Mouse (Mus musculus) hindbrain, embryonic 16.5 days (tissue): ENCODE data around the gene Rora. TPM values are rescaled to one million over a fixed set of nuclear protein-coding genes. Genes with fewer than 3 reads are reported as not detected.

ENCODE experiments used
- ATAC-seq: fragments of 200-750 bp; cut with Nextera tagmentation; 2 replicates; pipeline ENCODE4 v1.8.0; 2017; ENCODE audit warnings: moderate TSS enrichment, moderate library complexity
- H3K27ac ChIP-seq: fragments of 300-500 bp; sonication (generic); 2 replicates; pipeline ENCODE4 v1.5.1; 2014; ENCODE audit warnings: low read depth, mild to moderate bottlenecking, control low read depth, low read length, moderate library complexity
- H3K27me3 ChIP-seq: fragments of 300-500 bp; sonication (generic); replicated peaks from 2 replicates; pipeline ENCODE4 v1.6.1; 2014; ENCODE audit warnings: low read length; ENCODE audit not compliant: control insufficient read depth, insufficient read depth
- H3K36me3 ChIP-seq: fragments of 300-500 bp; sonication (generic); 2 replicates; pipeline ENCODE4 v1.6.1; 2014; ENCODE audit warnings: mild to moderate bottlenecking, low read length, moderate library complexity, mixed read lengths; ENCODE audit not compliant: control insufficient read depth, insufficient read depth
- H3K4me1 ChIP-seq: fragments of 300-500 bp; sonication (generic); 2 replicates; pipeline ENCODE4 v1.6.1; 2014; ENCODE audit warnings: low read depth, low read length; ENCODE audit not compliant: control insufficient read depth, insufficient read depth
- H3K4me2 ChIP-seq: fragments of 300-500 bp; sonication (generic); 2 replicates; pipeline ENCODE4 v1.6.1; 2014; ENCODE audit warnings: mild to moderate bottlenecking, low read length, control low read depth, moderate library complexity
- H3K4me3 ChIP-seq: fragments of 300-500 bp; sonication (generic); 2 replicates; pipeline ENCODE4 v1.5.1; 2014; ENCODE audit warnings: mild to moderate bottlenecking, low read length, control low read depth, moderate library complexity
- H3K9ac ChIP-seq: fragments of 300-500 bp; sonication (generic); 2 replicates; pipeline ENCODE4 v1.6.1; 2014; ENCODE audit warnings: low read depth, mild to moderate bottlenecking, control low read depth, low read length, moderate library complexity
- H3K9me3 ChIP-seq: fragments of 300-500 bp; sonication (generic); 2 replicates; pipeline ENCODE4 v1.6.1; 2014; ENCODE audit warnings: mild to moderate bottlenecking, low read length, moderate library complexity; ENCODE audit not compliant: control insufficient read depth
- WGBS: fragments of 180-500 bp; shearing (Covaris S2); extraction: QIAGEN DNeasy Blood & Tissue Kit; methylation state at CpG from one replicate; pipeline ENCODE4 v1.1.7; 2014; 5-methylcytosine and 5-hydroxymethylcytosine counted together
- polyA plus RNA-seq: library from polyadenylated mRNA; unstranded; fragments of >200 nt; fragmentation: Nextera tagmentation; extraction: Ambion mirVana; gene quantifications from 2 replicates; pipeline ENCODE4 v1.2.1, GENCODE M21; 2015

Gene Rora
- polyA plus RNA-seq, 1 experiment from 2014 or later: 38.3 TPM

- no peaks in the 10 kb centered on the region for H3K9me3 ChIP-seq
- peaks cover 10% of the 10 kb centered on the region for H3K4me1 ChIP-seq
- H3K4me3 ChIP-seq: peak overlapping the region; percentile 89
- peak overlapping the region; percentile 92 for H3K9ac ChIP-seq
- H3K4me2 ChIP-seq: peak overlapping the region; percentile 96
- no peaks in the 10 kb centered on the region for H3K36me3 ChIP-seq
- H3K27ac ChIP-seq: peak overlapping the region; percentile 98
- WGBS: 0% methylated on average over 7 of the region's 28 CpGs
- H3K27me3 ChIP-seq: no peaks in the 10 kb centered on the region
- peak; percentile 31; the same call in 1 of the 2 replicates for ATAC-seq
Measured at GRCm38 (mm10) chr9:68654039-68654332, 400 bp downstream of the Rora start.

GRCm38 (mm10) chr9:68654333-68655017 is 889 bp downstream of the Rora start:
- under 1% methylated on average over 43 of the region's 43 CpGs for WGBS

DNA sequence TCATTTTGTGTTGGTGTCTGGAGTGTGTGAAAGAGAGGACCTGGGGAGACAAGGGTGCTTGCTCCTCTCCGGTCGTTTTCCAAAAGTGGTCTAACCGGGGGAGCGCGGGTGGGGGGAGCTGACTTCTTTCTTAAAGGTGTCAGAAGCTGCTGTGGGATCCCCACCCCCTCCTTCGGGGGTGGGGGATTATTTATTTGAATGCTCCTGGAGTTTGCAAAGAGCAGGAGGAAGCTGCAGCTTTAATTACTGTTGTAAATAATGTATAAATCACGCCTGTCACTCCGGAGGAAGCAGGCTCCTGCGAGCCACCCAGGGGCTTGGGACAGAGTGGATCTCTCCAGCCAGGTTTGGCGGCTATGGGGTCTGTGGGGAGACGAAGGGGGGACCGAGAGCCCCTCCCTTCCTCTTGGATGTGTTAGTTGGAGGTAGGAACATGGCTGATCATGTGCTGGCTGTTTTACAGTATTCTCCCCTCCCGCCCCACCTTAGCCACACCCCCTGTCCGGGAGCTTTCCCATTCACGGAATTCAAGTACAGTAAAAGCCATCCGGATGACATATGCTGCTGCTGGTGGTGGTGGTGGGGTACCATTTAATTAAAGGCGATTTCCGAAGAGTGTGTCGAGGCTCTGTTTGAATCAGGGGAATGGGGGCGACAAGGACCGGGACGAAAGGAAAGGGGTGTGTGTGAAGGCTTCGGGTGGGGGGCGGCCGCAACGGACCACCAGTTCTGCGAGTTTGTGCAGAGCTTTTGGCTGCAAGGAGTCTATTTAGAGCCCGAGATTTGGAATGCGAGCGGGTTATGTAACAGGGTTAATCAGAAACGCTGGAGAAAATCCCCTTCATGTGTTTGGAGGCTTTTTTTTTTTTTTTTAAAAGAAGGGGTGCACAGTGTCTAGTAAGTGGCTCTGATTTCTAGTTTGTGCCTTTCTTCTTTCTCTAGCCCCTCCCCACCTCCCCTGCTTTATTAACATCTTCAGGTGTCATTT is 1.7 kb downstream of the Rora start:
- peak overlapping the region; percentile 92 for H3K9ac ChIP-seq
- peak overlapping the region; percentile 89 for H3K4me3 ChIP-seq
- H3K4me1 ChIP-seq: peaks cover 10% of the 10 kb centered on the region
- peak overlapping the region; percentile 98 for H3K27ac ChIP-seq
- peak; percentile 37 for ATAC-seq
- H3K9me3 ChIP-seq: no peaks in the 10 kb centered on the region
- peak overlapping the region; percentile 96 for H3K4me2 ChIP-seq
- H3K36me3 ChIP-seq: no peaks in the 10 kb centered on the region
- H3K27me3 ChIP-seq: no peaks in the 10 kb centered on the region
- 1% methylated on average over 31 of the region's 31 CpGs for WGBS

More at GRCm38 (mm10) chr9:68654333-68655017, 889 bp downstream of the Rora start:
- Histone ChIP-seq H3K27ac (peak overlapping the region; percentile 98), H3K9me3 (no peaks in the 10 kb centered on the region), H3K4me1 (peaks cover 10% of the 10 kb centered on the region), H3K36me3 (no peaks in the 10 kb centered on the region), H3K4me2 (peak overlapping the region; percentile 96), H3K9ac (peak overlapping the region; percentile 92), H3K27me3 (no peaks in the 10 kb centered on the region), H3K4me3 (peak overlapping the region; percentile 89)
- peak; percentile 37; the same call in 1 of the 2 replicates for ATAC-seq

DNA sequence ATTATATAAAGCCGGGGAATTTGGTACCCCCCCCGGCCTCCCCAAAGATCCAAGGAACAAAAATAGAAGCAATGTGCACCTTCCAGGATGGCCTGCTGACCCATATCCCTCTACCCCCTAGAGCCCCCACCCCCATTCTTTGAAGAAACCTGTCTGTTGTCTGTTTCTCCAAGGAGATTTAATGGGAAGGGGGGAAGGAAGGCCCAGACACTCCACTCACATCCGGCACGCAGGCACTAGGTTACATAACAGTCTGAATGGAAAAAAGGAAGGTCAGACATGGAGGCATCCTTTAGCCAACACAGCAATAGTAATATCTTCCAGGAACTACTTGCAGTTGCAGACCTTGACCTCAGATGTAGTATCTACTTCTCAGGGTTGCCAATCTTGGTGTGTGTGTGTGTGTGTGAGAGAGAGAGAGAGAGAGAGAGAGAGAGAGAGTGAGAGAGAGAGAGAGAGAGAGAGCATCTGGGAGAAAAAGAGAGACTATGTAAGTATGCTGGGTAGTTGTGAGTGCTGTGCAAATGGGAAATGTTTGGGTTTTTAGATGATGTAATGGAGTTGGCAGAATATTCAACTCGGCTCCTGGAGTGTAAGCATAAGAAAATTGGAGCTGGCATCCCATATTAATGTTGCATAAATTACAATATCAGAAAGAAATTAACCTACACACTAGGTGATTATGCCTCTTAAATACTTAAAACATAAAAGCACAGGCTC is 2.6 kb downstream of the Rora start:
- Histone ChIP-seq H3K36me3 (no peaks in the 10 kb centered on the region), H3K4me3 (peak overlapping the region; percentile 89), H3K27ac (0 out of 2 replicates have a peak overlapping the region, but pooled peaks have one; percentile 56), H3K4me2 (peak overlapping the region; percentile 96), H3K9ac (no peak overlapping the region; the same call in 1 of the 2 replicates), H3K4me1 (peaks cover 10% of the 10 kb centered on the region), H3K27me3 (no peaks in the 10 kb centered on the region), H3K9me3 (no peaks in the 10 kb centered on the region)
- WGBS: 52% methylated on average over 5 of the region's 5 CpGs
- no peak for ATAC-seq

- H3K9me3 ChIP-seq: no peaks in the 10 kb centered on the region
- no peak overlapping the region for H3K4me3 ChIP-seq
- H3K9ac ChIP-seq: no peak overlapping the region
- no peaks in the 10 kb centered on the region for H3K36me3 ChIP-seq
- H3K4me2 ChIP-seq: peak overlapping the region; percentile 21
- H3K27me3 ChIP-seq: no peaks in the 10 kb centered on the region
- ATAC-seq: no peak
- 44% methylated on average over 6 of the region's 6 CpGs for WGBS
- H3K27ac ChIP-seq: no peak overlapping the region
- H3K4me1 ChIP-seq: peaks cover 10% of the 10 kb centered on the region
Measured at GRCm38 (mm10) chr9:68656796-68657130, 3.2 kb downstream of the Rora start.

- H3K9ac ChIP-seq: no peak overlapping the region
- no peaks in the 10 kb centered on the region for H3K36me3 ChIP-seq
- H3K27ac ChIP-seq: no peak overlapping the region
- no peaks in the 10 kb centered on the region for H3K9me3 ChIP-seq
- 84% methylated on average over 3 of the region's 3 CpGs for WGBS
- no peak overlapping the region for H3K4me3 ChIP-seq
- ATAC-seq: no peak
- H3K27me3 ChIP-seq: no peaks in the 10 kb centered on the region
- H3K4me2 ChIP-seq: no peak overlapping the region
- peaks cover 4% of the 10 kb centered on the region; the same call in 1 of the 2 replicates for H3K4me1 ChIP-seq
Measured at GRCm38 (mm10) chr9:68670731-68671130, 17.1 kb downstream of the Rora start.

DNA sequence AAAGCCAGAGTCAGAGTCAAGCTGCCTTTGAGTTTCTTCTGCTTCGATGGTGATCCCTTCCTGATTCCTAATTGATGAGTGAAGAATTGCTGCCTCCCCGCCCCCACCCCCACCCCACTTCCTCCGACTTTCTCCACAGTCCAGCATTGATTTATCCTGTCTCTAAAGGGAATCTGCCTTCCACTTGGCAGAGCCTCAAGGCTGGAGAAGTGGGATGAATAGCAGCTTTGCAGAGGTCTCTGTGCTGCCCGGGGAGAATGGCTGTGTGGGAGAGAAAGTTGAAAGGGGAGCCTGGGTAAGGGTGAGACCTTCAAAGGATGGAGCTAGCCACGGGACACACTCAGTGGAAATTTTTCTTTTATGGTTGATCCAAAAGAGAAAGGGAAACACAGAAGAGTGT is 18.9 kb downstream of the Rora start:
- 0 out of 2 replicates have a peak, but pooled peaks have one; percentile 24 for ATAC-seq
- Histone ChIP-seq H3K4me2 (no peak overlapping the region), H3K9ac (no peak overlapping the region), H3K4me1 (peaks cover 4% of the 10 kb centered on the region; the same call in 1 of the 2 replicates), H3K27ac (0 out of 2 replicates have a peak overlapping the region, but pooled peaks have one; percentile 13), H3K36me3 (no peaks in the 10 kb centered on the region), H3K4me3 (no peak overlapping the region), H3K9me3 (no peaks in the 10 kb centered on the region), H3K27me3 (no peaks in the 10 kb centered on the region)
- WGBS: 32% methylated on average over 5 of the region's 5 CpGs

GRCm38 (mm10) chr9:68673221-68673620 is 19.6 kb downstream of the Rora start:
- Histone ChIP-seq H3K27ac (no peak overlapping the region), H3K36me3 (no peaks in the 10 kb centered on the region), H3K4me1 (peaks cover 4% of the 10 kb centered on the region; the same call in 1 of the 2 replicates), H3K9ac (no peak overlapping the region), H3K9me3 (no peaks in the 10 kb centered on the region), H3K27me3 (no peaks in the 10 kb centered on the region), H3K4me2 (no peak overlapping the region), H3K4me3 (no peak overlapping the region)
- ATAC-seq: no peak
- 91% methylated on average over 1 of the region's 1 CpGs for WGBS
